Mouse (Mus musculus): ENCODE data around the gene Rabgap1l.

GRCm38 (mm10) chr1:160823638-160824037 lies 30.6 kb upstream of the Rabgap1l start:
- TF ChIP-seq CTCF (IDR thresholded peaks at IDR 0.05) (no peak), EP300 (IDR thresholded peaks at IDR 0.05) (no peak)
